Mouse (Mus musculus): Measurements from ENCODE around the gene Ttll7.

The Ttll7 gene

DNA sequence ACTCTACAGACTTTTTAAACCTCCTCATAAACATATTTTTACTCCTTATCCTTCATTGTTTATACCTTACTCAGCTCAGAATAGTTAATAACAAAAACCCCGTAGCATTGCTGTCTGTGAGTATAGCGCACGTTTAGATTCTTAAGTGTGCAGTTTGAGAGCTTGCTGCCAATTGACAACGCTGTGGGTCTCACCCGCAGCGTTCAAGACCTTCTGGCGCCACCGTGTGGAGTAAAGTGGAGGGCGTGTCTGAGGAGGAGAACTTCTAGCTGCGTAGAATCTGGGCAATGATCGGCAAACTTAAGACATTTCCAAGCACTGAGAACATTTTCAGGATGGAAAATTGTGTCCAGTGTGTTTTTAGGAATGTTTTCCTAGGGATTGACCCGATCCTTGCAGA, 62.6 kb downstream of the Ttll7 start:
- DNase-seq: peak; percentile 83 to 84

DNA sequence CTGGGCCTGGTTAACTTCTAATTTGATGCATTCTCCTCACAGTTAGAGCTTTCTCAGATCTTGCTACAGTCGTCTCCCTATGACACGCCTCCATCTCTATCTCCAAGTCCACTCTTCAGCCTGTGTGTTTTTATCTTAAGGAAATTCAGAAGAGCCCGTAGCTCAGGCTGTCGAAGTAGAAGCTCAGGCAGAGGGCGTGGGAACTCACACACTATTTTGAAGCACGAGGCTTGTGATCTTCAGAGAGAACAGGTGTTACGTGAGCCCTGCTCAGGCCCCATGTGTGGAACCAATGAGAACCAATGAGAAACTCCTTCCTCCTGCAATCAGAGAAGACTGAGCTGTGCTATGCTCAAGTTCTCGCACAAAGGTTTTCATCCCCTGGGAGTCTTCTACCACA, 65.7 kb downstream of the Ttll7 start:
- DNase-seq: no peak

DNA sequence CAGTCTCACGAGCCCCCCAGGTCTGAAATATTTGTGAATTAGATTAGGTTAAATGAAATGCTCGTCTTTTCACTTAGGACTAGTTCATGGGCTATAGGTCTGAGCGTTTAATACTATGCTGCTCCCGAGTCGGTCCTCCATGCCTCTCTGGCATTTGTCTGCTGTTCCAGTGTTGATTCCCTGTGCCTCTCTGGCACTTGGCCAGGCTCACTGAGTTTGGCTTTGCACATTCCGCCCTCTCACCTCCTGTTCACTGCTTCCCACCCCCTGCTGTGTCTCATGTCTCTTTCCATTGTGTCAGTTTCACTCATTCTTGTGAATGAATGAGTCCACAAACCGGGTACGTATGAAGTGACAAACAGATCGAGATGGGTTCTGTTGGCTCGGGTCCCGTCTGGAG, 66.2 kb downstream of the Ttll7 start:
- peak; percentile 78 to 81 for DNase-seq

DNA sequence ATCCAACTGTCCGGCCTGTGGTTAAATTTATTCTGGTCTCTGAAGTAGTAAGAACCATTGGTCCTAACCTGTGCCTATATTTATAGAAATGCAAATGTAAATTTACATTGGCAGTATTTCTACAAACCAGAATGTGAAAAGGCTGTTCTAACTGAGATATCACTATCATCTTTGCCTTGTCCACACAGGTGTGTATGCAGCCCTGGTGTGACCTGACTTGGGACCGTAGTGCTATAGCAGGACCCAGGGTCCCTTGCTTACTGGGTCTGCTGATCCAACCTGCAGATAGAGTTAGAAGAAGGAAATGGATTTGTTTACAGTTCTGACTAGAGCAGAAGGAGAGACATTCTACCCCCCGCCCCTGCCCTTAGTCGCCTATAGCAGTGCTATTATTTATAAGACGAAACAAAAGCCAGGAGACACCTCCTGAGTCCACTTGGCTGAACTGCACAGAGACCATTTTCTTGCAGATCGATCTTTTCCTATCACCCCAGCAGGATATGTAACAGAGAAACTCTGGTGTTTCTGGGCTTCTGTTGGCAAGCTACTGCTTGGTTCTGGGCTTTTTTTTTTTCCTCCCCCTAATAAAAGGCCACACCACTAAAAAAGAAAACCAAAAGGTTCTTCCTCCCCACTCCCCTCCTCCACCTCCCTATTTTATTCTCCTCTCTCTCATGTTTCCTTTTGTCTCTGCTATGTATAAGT, 75.3 kb downstream of the Ttll7 start:
- DNase-seq: no peak

DNA sequence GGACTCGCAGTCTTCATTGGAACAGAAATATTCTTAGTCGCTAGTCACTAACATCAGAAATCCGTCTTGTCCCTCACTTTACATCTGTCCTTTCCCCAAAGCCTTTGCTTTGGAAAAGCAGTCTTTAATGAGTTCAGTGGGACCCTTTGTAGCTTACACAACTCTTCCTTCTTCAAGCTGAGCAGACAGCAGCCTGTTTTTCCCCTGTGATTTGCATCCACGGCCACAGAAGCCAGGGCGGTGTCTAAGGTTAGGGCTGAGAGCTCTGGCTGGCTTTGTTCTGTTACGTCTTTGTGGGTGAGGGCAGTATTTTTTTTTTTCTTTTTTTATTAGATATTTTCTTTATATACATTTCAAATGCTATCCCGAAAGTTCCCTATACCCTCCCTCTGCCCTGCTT, 76.0 kb downstream of the Ttll7 start:
- no peak for DNase-seq

DNA sequence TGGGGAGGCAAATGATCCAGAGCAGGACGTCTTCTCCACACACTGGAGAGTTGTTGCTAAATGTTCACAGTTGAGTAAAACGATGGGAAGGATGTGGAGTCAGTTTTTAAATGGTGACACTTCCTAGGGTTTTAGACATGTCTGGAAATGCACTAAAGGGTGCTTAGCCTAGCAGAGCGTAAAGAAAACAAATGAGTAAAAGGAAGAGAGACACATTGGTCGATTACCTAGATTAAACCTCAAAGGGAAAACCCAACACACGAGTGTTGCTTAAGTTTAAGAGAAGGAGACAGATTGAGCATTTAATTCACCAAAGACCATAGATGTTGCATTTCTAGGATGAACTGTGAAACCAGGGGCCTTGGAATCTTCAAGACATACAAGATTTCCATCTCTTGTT, 76.8 kb downstream of the Ttll7 start:
- DNase-seq: no peak

DNA sequence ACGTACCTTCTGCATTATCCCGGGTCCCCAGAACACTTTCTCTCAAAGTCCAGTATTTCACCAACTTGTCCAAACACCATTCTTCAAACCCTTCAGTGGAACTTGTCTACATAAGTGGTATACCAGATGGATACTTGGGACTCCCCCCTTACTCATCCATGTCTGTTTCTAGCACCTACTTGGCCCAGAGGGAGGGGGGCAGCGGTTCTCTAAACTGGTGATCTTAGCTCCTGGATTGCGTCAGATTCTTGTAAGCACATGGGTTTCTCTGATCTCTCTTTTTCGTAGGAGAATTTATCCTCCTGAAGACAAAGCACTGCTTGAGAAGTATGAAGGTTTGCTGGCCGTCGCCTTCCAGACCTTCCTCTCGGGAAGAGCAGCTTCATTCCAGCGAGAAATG, 79.0 kb downstream of the Ttll7 start:
- DNase-seq: no peak

DNA sequence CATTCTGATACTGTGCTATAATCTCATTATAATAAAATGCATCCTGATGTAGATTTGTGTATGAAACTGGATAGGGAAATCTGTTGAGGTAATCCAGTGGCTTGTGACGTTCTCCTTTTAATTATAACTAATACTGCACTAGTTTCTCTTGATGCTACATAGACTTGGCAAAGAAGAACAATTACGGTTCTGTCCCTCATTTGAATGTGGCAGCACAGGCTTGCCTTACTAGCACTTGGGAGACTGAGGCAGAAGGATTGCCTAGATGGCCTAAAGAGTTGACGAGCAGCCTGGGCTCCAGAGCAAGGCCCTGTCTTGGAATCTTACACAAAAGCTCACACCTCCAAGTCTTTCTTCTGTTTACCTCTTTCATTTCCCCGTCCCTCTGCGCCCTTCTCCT, 80.3 kb downstream of the Ttll7 start:
- DNase-seq: no peak

DNA sequence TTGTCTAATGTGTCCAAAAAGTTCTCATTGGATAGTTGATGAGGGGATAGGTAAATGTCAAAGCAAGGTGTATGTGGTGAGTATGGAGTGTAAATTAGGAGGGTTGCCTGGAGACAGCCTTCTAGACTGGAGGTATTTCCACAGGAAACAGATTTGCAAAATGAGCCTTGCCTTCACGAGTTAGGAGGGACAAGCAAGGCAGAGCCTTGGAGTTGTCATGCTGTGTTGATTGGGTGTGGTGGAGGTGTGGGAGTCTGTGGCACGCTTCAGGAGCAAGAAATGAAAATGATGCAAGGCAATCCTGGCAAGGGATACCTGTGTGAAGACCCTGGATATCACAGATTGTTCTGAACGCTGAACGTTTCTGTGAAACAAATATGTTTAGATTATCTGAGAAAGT, 84.7 kb downstream of the Ttll7 start:
- DNase-seq: no peak

DNA sequence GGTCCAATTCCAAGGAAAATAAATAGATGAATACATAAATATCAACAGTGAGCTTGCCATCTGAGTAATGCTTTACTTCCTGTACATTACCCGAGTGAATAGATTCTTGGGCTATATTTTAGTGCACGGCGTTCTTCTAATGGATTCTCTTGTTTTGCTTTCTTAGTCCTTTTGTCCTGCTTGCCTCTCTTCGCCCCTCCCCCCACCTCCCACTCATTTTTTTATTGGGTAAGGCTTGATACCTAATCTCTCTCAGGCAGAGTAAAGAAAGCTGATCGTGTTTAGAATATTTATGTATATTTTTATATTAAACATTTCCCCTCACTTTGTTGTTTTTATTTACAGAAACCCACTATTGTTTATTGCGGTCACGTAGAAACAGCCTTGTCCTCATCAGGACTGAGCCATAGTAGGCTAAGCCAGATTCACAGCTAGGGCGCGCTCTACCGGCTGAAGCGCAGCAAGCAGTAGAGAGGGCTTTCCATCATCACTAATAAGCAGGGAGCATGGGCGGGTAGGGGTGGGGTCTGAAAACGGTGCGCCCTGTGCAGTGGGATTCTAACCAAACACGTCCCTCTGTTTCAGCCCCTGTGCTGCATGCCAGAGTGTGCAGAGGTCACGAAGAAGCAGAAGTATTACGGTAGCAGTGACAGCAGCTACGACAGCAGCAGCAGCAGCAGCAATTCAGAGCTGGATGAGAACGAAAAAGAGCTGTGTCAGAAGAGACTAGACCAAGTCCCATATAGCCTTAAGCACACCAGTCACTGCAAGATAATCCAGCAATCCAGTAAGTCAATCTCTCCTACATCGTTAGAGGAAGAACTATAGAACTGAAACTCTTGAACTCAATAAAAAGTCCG, 87.5 kb downstream of the Ttll7 start:
- no peak for DNase-seq

DNA sequence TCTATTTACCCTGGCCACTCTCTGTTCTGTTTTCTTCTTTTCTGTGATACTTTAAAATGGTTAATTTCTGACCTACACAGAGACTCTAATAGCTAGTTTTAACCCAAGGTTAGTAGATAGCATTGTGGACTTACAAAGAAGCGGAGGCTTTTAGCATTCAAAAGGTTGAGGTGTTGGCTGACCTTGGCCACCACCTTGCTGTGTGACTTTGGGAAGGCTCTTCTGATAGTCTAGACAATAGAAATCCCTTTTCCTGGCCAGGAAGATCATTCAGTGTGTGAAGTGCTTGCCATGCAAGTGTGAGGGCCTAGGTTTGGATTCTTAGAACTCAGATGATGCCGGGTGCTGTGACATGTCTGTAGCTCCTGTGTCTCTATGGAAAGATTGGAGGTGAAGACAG, 90.9 kb downstream of the Ttll7 start:
- no peak for DNase-seq

DNA sequence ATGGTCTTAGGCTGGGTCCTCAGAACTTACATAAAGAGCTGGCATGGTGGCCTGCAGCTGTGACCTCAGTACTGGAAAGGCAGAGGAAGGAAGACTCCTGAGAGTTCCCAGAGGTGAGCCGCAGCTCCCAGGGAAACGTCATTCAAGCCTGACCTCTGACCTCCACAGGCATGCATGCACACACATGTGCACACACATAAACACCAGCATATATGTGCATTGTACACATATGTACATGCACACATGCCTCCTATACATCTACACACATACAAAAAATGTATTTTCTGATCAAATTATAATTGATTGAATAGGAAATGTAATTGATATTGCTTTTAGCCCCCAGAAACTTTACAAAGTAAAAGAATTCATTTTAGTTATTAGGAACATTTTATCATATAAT, 93.2 kb downstream of the Ttll7 start:
- DNase-seq: no peak

DNA sequence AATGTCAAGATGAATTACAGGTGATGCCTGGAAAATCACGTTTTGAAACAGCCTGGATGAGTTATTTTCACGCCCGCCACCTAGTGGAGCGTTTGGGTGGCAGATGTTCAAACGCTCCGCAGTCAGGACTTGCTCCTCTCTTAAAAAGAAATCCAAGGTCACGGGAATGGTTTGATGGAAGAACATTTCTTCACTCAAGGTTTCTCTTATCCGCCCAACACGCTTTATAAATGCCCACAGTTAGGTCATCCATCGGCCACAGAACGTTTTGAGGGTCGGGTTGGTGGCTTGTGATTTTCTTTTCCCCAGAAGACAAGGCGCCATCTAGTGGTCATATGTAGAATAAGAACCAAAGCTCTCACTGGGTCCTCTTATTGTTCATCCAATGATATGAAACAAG, 93.7 kb downstream of the Ttll7 start:
- DNase-seq: peak; percentile 64 to 79

DNA sequence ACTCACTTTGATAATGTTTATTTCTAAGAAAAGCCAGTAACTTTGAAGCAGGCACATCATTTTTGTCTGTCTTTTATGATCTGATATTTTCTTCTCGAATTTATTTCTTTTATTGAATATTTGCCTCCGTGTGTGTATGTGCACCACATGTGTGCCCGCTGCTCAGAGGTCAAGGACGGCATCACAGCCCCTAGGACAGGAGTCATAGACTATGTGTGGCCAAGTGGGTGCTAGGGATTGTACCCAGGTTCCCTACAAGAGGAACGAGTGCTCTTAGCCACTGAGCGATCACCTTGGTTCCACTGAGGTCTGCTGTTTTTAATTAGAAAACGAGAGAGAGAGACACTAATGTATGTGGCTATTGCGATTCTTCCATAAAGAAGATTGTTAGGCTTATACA, 94.5 kb downstream of the Ttll7 start:
- DNase-seq: no peak

DNA sequence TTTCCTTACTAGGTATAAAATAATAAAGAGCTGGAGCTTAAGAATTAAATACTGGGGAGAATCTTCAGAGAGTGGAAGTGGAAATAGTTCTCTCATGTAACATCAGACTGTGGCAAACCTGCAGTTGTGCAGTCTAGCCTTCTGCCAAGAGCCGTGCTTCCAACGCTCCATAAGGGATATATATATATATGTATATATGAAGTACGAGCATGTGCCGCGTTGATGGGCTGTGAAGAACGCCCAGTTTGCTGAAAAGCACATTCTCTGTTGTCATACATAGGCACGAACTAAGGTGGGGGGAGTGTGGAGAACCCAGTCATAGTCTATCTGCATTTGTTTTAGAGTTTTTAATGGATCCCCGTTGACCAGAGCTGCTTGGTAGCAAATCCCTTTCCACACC, 104.6 kb downstream of the Ttll7 start:
- no peak for DNase-seq

DNA sequence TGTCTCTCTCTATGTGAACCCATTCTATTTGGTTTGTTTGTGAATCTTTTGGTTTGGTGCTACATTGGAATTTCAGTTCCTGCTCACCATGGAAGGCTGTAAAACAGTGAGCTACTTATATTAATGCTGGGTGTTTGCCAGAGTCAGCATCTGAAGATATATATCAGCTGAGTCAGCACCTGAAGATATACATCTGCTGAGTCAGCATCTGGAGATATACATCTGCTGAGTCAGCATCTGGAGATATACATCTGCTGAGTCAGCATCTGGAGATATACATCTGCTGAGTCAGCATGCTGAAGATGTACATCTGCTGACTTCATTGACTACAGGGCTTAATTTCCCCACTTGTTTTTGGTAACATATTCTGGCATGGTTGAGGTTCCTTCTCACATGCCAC, 110.7 kb downstream of the Ttll7 start:
- no peak for DNase-seq

DNA sequence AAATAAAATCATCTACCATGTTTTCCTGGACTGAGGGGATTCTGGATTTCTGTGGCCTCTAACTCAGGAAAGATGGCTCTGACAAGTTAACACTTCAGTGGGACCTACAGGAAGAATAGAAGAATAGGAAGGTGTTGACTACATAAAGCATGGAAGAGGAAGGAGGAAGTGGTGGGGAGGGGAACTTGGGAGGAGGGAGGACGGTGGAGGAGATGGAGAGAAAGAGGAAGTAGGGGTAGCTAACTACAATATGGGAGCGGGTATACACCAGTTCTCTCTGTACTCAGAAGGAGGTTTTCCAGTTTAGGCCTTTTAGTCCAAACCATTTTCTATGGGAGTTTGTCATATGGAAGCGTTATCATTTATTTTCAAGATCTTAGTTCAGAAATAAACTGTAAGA, 112.2 kb downstream of the Ttll7 start:
- DNase-seq: no peak

DNA sequence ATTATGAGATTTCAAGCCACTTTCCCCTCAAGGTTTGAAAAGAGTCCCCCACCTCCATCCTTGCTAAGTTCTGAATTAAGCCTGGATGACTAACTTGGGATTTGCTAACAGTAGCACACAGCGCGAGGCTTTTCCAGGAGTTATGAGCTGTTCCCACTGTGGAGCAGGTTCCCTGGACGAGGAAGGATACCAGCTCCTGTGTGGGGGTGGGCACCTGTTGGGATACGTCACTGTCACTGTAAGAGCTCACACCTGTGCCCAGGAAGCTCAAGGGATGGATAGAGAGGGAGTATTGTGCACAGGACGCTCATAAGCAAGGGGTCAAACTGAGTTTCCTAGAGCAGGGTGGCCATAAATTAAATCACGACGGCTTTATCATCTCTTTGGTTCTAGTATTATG, 115.1 kb downstream of the Ttll7 start:
- DNase-seq: no peak

DNA sequence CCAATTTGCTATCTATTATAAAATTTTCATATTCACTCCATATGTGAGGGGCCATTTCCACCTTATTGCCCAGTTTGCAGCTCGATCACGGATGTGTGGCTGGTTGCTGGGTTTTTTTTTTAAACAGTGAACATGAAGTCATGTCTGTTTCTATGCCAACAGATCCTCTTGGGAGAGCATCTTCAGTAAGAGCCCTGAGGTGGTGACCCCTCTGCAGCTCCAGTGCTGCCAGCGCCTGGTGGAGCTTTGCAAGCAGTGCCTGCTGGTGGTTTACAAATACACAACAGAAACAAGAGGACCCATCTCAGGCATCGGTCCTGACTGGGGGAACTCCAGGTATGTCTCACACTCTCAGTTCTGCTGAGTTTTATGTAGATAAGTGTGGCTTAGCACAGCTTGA, 115.7 kb downstream of the Ttll7 start:
- DNase-seq: no peak

DNA sequence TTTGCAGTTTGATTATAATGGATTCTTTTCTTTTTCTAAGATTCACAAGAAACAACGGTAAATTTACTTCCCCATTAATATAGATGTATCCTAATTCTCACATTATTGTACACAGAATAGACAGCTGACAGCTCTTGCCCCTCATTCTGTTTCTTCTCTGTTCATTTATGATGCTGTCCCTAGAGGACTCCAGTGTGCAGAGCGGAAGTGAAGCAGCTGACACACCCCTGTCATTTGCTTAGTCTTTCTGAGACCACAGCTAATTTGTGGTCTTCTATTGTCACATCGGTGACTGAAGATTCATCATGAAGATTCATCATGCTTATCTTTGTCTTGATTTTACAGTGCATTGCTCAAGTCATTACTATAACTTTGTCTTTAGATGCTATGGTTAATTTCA, 126.1 kb downstream of the Ttll7 start:
- no peak for DNase-seq

DNA sequence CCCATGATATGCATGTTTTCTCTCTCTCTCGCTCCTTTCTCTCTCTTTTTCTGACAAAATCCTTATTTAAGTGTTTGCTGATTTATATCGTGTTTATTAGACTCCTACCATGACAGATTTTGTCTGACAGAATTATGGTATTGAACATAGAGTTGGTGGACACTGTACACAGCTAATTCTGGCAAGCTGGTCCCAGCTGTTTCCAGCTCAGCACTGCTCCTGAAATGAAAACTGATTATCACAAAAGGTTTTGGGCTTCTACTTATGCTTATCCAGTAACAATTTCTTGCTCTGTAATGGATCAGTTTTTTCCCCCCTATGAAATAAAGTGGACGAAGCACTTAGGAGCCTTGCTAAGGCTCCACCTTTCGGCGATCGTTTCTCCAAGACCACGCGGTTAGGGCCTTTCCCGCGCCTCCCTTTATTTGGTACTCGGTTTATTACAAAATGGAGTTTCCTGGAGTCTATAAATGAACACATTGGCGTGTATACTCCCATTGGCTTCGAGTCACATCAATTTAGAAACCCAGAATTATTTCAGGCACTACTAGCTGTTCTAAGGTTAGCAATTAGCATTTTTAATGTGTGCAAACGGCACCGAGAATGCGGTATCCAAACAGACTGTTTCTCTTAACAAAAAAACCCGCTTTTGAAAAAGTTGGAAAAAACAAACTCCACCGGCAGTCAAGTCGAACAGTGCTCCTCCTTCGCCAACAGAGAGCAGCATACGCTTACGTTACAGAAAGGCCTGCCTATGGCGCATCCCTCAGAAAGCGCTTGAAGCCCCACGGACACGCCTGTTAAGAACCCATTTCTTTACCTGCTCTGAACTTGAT, 141.9 kb downstream of the Ttll7 start:
- peak; percentile 5 to 6 for DNase-seq

DNA sequence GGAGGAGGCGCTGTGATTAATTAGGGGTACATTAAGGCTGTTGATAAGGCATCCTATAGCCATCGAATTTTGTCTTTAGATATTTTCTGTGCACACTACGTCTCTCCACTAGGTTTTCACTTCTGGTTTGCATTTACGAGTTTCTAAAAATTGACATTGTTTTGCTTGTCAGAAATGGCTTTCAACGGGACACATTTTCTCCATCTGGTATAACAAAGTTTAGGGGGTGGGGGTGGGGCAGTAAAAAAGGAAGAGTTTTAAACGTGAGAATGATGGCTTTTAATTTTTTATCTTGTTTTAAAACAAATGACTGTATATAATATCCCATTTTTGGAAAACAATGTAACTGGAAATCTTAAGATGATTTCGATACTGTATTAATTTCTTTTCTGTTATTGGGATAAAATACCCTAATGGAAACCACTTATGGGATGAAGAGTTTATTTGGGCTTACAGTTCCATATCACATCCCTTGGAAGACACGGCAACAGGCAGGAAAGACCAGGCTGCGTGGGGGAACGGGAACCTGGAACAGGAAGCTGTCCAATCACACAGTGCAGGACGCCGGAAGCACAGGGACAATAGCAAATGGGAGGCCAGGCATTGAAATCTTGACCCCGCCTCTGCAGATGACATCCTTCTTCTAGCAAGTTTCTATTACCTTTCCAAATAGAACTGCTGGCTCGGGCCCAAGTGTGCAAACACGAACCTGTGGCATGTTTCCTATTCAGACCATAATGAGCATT, 142.7 kb downstream of the Ttll7 start:
- DNase-seq: no peak

DNA sequence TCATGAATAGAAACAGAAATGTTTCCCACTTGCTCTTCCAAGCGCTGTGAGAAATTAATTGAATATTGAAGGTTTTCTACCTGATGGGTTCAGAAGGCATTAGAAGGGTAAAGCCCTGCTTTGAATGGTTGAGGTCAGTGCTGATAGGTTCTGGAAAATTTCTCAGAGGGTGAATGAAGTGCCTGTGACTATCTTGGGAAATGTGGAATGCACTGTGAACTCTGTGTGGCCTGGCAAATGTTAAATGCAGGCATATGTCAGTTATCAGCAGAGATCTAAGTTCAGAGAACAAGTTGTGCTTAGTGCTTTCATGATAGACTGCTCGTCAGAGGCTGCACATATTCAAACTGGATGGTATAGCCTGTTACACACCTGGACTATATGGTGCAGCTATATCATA, 147.0 kb downstream of the Ttll7 start:
- no peak for DNase-seq

Measured in cerebellum, adult 18-20 months (tissue).